Mouse (Mus musculus) heart, embryonic 14.5 days (tissue): ENCODE data around the gene Gck. TPM values are rescaled to one million over a fixed set of nuclear protein-coding genes. Genes with fewer than 3 reads are reported as not detected.

Experiments
- ATAC-seq: fragments of 200-750 bp; cut with Nextera tagmentation; 2 replicates; pipeline ENCODE4 v1.8.0; 2017; ENCODE audit warnings: low read depth, moderate TSS enrichment; ENCODE audit not compliant: insufficient number of reproducible peaks, insufficient read depth, low FRiP score
- H3K27ac ChIP-seq, 2 experiments: fragments of 200-500 bp in 1 of 2; fragments of 300-500 bp in 1 of 2; sonication (generic) in 1 of 2; replicated peaks in 1 of 2; 2 replicates each; pipeline ENCODE4 v1.5.1; 2012 to 2014; ENCODE audit warnings: low read depth in 2 of 2, low read length in 2 of 2, control low read depth in 1 of 2, mild to moderate bottlenecking in 1 of 2, mixed read lengths in 1 of 2; ENCODE audit not compliant: control insufficient read depth in 1 of 2, insufficient read depth in 1 of 2
- H3K27me3 ChIP-seq: fragments of 300-500 bp; sonication (generic); 2 replicates; pipeline ENCODE4 v1.6.1; 2014; ENCODE audit warnings: mild to moderate bottlenecking, low read length, control low read depth; ENCODE audit not compliant: control insufficient read depth, insufficient read depth
- H3K36me3 ChIP-seq: fragments of 300-500 bp; sonication (generic); 2 replicates; pipeline ENCODE4 v1.6.1; 2014; ENCODE audit warnings: mild to moderate bottlenecking, control low read depth, low read length, mixed read lengths; ENCODE audit not compliant: control insufficient read depth, insufficient read depth
- H3K4me1 ChIP-seq, 2 experiments: fragments of 200-500 bp in 1 of 2; fragments of 300-500 bp in 1 of 2; sonication (generic) in 1 of 2; 2 replicates each; pipeline ENCODE4 v1.6.1; 2012 to 2014; ENCODE audit warnings: low read length in 2 of 2, control low read depth in 1 of 2, mixed read lengths in 1 of 2; ENCODE audit not compliant: control insufficient read depth in 2 of 2, insufficient read depth in 2 of 2
- H3K4me2 ChIP-seq: fragments of 300-500 bp; sonication (generic); 2 replicates; pipeline ENCODE4 v1.6.1; 2014; ENCODE audit warnings: mild to moderate bottlenecking, low read length
- H3K4me3 ChIP-seq, 2 experiments: fragments of 200-500 bp in 1 of 2; fragments of 300-500 bp in 1 of 2; sonication (generic) in 1 of 2; 2 replicates each; pipeline ENCODE4 v1.5.1; 2012 to 2014; ENCODE audit warnings: low read length in 2 of 2, mild to moderate bottlenecking in 2 of 2, control low read depth in 1 of 2, low read depth in 1 of 2, moderate library complexity in 1 of 2; ENCODE audit not compliant: control insufficient read depth in 1 of 2, insufficient read depth in 1 of 2
- H3K9ac ChIP-seq: fragments of 300-500 bp; sonication (generic); 2 replicates; pipeline ENCODE4 v1.6.1; 2014; ENCODE audit warnings: mild to moderate bottlenecking, low read length
- H3K9me3 ChIP-seq: fragments of 300-500 bp; sonication (generic); 2 replicates; pipeline ENCODE4 v1.6.1; 2016; ENCODE audit warnings: low read length, control low read depth; ENCODE audit not compliant: control insufficient read depth
- WGBS: fragments of 180-500 bp; shearing (Covaris S2); extraction: QIAGEN DNeasy Blood & Tissue Kit; methylation state at CpG from one replicate; pipeline ENCODE4 v1.1.7; 2014; 5-methylcytosine and 5-hydroxymethylcytosine counted together
- polyA plus RNA-seq: library from polyadenylated mRNA; unstranded; fragments of >200 nt; fragmentation: Nextera tagmentation; extraction: Ambion mirVana; gene quantifications from 2 replicates; pipeline ENCODE4 v1.2.1, GENCODE M21; 2014

Gck gene
- polyA plus RNA-seq, 1 experiment from 2014 or later = 0.65 TPM

DNA sequence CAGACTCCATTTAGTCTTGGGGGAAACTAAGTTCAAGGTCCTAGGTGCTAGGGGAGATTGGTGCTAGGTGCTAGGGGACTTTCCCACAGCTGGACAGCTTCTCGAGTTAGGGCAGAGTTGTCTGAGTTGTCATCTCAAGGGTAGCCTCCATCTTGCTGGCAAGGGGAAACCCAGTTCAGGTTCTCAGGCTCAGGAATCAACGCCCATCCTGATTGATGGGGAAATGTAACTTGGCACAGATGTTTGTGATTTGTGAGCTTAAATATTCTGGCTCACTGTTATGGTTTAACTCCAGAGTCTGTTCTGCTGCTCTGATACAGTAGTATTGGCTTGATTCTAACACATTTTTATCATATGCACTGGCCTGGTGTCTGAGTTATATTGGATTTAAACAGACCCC is 31.8 kb downstream of the Gck start:
- H3K4me3 ChIP-seq = no peak overlapping the region
- H3K4me1 ChIP-seq = peaks cover 10 to 14% of the 10 kb centered on the region in 2 experiments
- H3K27ac ChIP-seq = no peak overlapping the region
- ATAC-seq = no peak
- no peak overlapping the region for H3K4me2 ChIP-seq
- H3K36me3 ChIP-seq = no peaks in the 10 kb centered on the region
- H3K9ac ChIP-seq = no peak overlapping the region
- H3K27me3 ChIP-seq = no peaks in the 10 kb centered on the region
- 72% methylated on average over 2 of the region's 2 CpGs for WGBS
- no peaks in the 10 kb centered on the region for H3K9me3 ChIP-seq

DNA sequence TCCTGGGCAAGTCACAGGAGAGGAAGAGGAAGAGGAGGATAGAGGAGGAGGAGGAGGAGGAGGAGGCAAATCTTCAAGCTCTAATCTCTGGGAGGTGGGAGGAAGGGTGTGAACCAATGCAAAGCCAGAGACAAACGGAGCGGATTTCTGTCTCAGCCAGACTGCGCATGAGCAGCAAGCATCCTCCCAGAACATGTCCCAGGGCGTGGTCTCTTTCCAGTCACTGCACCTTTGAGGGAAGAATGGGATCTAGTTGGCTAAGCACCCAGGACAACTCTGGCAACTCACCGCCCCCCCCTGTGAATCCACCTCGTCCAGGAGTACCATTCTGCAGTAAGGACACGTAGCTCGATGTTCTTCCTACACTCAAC is 33.7 kb downstream of the Gck start:
- Histone ChIP-seq H3K27me3 (no peaks in the 10 kb centered on the region), H3K4me1 (peaks cover 10 to 19% of the 10 kb centered on the region in 2 experiments), H3K9ac (no peak overlapping the region), H3K4me3 (no peak overlapping the region), H3K9me3 (no peaks in the 10 kb centered on the region), H3K4me2 (no peak overlapping the region), H3K27ac (no peak overlapping the region), H3K36me3 (no peaks in the 10 kb centered on the region)
- WGBS = 70% methylated on average over 8 of the region's 8 CpGs
- ATAC-seq = no peak

DNA sequence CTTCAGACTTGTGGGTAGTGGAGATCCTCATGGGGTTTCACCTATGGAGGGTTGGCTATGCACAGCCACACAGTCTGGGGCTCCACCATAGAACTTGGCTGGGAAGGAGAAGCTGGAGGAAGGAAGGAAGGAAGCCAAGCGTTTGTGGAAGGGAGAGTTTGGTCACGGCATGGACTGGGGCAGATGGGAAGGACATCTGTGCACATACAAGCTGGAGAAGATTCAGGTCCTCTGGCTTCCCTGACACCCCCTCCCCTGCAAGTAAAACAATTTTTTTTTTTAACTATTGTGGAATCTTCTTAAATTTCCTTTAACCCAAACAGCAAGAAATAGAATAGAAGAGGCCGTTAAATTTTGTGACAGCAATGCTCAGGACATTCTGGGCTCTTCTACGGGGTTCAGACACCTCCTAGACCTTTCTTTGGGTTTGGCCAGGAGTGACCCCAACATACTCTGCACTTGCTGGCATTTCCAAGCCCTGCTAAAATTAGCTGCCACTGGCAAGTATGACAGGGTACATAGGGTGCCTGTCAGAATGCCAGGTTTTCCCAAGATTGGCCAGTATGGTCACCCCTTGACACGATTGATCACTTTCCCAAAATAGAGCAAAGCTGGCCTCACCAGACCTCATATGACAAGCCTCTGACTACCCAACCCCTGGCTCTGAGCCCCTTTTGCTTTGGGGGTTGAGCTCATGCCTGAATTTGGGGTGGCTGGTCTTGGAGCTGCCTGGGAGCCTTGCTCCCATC is 34.3 kb downstream of the Gck start:
- Histone ChIP-seq H3K4me3 (no peak overlapping the region), H3K27ac (no peak overlapping the region), H3K4me1 (peaks cover 10 to 19% of the 10 kb centered on the region in 2 experiments), H3K9me3 (no peaks in the 10 kb centered on the region), H3K36me3 (no peaks in the 10 kb centered on the region), H3K27me3 (no peaks in the 10 kb centered on the region), H3K4me2 (no peak overlapping the region), H3K9ac (no peak overlapping the region)
- no peak for ATAC-seq
- 59% methylated on average over 5 of the region's 5 CpGs for WGBS

DNA sequence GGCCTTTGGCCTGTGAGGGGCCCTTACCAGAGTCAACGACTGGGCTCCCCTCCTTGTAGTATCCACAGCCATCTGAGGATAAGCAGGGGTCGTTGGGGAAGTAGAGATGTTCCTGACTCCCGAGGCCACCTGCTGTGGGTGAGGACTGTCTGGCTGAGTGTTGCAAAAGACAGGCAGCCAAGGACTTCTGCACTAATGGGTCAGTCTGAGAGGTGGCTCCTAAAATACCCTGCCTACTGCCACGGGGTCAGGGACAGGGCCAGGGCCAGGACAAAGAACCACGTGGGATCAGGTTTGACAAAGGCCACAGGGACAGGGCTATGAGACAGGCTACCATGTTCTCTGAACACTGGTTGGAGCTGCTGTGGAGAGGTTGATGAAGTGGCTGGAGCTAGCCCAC is 34.9 kb downstream of the Gck start:
- Histone ChIP-seq H3K27ac (no peak overlapping the region), H3K27me3 (no peaks in the 10 kb centered on the region), H3K36me3 (no peaks in the 10 kb centered on the region), H3K4me1 (peaks cover 10 to 19% of the 10 kb centered on the region in 2 experiments), H3K4me2 (no peak overlapping the region), H3K9ac (no peak overlapping the region), H3K4me3 (no peak overlapping the region), H3K9me3 (no peaks in the 10 kb centered on the region)
- 46% methylated on average over 5 of the region's 5 CpGs for WGBS
- no peak for ATAC-seq

DNA sequence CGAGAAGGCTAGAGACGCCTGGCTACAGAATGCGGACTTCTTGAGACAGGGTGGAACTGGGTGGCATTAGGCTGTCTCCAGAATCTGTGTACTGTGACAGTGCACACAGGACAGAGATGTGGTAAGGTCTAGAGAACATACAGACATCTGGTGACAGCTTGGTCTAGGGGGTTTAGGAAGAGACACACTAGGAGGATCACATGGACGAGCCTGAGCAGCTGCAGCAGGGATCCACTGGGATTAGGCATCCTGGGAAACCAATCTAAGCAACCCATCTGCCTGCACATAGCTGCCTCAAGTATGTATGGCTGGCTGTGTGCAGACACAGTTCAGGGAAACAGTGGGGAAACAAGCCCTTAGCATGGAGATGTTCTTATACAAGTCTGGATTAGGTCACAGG is 35.9 kb downstream of the Gck start:
- no peak overlapping the region for H3K4me3 ChIP-seq
- WGBS = 79% methylated on average over 4 of the region's 4 CpGs
- no peaks in the 10 kb centered on the region for H3K36me3 ChIP-seq

DNA sequence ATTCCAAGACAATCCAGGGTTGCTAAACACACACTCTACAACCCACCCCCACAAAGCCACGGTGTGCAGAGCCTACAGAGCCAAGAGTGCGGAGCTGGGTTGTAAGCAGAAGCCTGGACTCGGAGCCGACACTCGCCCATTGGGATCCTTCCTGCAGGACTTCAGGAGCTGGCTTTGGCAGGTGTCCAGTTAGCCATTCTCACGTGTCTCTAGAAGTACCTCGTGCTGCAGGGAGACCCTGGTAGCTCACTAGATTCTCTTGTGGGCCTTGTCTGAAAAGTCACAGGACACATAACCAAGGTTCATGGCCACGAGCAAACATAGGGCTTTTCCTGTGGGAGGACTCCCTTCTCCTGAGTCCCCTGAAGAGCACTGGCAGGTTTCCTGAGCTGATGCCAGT is 36.6 kb downstream of the Gck start:
- peak overlapping the region; percentile 1; the same call in 1 of the 2 replicates for H3K9ac ChIP-seq

More for the DNA sequence above, 35.9 kb downstream of the Gck start:
- no peaks in the 10 kb centered on the region for H3K27me3 ChIP-seq
- ATAC-seq = no peak
- H3K4me1 ChIP-seq = peaks cover 10 to 19% of the 10 kb centered on the region in 2 experiments
- H3K9ac ChIP-seq = no peak overlapping the region
- no peaks in the 10 kb centered on the region for H3K9me3 ChIP-seq
- H3K27ac ChIP-seq = no peak overlapping the region
- H3K4me2 ChIP-seq = no peak overlapping the region

DNA sequence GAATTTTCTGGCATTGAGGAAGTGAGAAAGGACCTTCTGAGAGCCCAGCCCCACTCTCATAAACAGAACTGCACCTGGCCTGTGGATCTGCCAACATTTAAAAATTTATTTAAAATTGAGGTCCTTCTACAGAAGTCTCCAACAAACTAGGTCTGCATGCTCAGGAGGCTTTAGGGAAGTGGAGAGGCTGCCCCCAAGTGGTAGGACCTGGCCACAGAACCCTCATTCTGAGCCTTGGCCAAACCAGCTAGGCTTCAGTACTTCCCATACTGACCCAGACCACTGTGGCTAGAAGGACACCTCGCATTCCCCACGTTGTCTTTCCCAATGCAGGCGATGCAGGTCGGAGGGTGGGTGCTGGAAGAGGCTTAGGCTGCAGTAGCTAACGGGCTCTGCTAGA is 37.2 kb downstream of the Gck start:
- WGBS = 16% methylated on average over 5 of the region's 5 CpGs
- Histone ChIP-seq H3K9ac (no peak overlapping the region), H3K36me3 (no peaks in the 10 kb centered on the region), H3K4me1 (peaks cover 10 to 19% of the 10 kb centered on the region in 2 experiments), H3K4me2 (no peak overlapping the region), H3K4me3 (no peak overlapping the region), H3K27ac (no peak overlapping the region), H3K27me3 (no peaks in the 10 kb centered on the region), H3K9me3 (no peaks in the 10 kb centered on the region)
- peak; percentile 45; the same call in 1 of the 2 replicates for ATAC-seq

More for the DNA sequence above, 36.6 kb downstream of the Gck start:
- Histone ChIP-seq H3K27ac (no peak overlapping the region), H3K27me3 (no peaks in the 10 kb centered on the region), H3K36me3 (no peaks in the 10 kb centered on the region), H3K9me3 (no peaks in the 10 kb centered on the region), H3K4me2 (no peak overlapping the region), H3K4me1 (peaks cover 10 to 19% of the 10 kb centered on the region in 2 experiments), H3K4me3 (no peak overlapping the region)
- no peak for ATAC-seq
- 44% methylated on average over 8 of the region's 8 CpGs for WGBS

DNA sequence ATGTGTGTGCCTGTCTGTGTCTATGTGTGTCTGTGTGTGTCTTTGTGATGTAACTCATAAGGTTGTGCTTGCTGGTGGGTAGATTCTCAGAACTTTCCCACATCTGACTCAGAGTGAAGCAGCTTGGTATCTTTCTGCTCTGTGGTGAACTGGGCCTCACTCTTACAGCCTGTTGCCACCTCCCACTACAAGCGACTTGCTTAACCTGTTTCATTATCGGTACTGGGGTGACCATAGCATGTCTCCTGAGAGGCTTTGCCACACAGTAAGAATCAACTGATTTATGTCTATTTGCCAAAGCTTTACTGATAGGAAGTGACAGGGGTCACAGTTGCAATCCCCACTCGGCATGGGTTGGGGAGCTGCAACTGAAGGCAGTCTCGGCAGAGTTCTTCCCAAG is 41.2 kb downstream of the Gck start:
- H3K9ac ChIP-seq = no peak overlapping the region
- peaks cover 0 to 7% of the 10 kb centered on the region in 2 experiments; a peak in 1 of 4 replicates for H3K4me1 ChIP-seq
- no peaks in the 10 kb centered on the region for H3K9me3 ChIP-seq
- H3K36me3 ChIP-seq = no peaks in the 10 kb centered on the region
- H3K4me2 ChIP-seq = no peak overlapping the region
- no peak overlapping the region for H3K27ac ChIP-seq
- WGBS = 77% methylated on average over 4 of the region's 4 CpGs
- H3K27me3 ChIP-seq = no peaks in the 10 kb centered on the region; the same call in 1 of the 2 replicates
- ATAC-seq = no peak
- H3K4me3 ChIP-seq = no peak overlapping the region
